Mouse (Mus musculus) lung, postnatal 0 days (tissue): ENCODE data around the gene Shroom3. TPM values are rescaled to one million over a fixed set of nuclear protein-coding genes. Genes with fewer than 3 reads are reported as not detected.

ENCODE experiments used
- ATAC-seq: fragments of 200-750 bp; cut with Nextera tagmentation; 2 replicates; pipeline ENCODE4 v1.8.0; 2017; ENCODE audit warnings: moderate library complexity
- DNase-seq: peaks from one replicate; pipeline ENCODE4 v3.0.0-alpha.2; 2016; ENCODE audit warnings: low spot score
- H3K27ac ChIP-seq: fragments of 300-500 bp; sonication (generic); 2 replicates; pipeline ENCODE4 v1.5.1; 2014; ENCODE audit warnings: antibody characterized with exemption, mild to moderate bottlenecking, low read length, mixed read lengths
- H3K27me3 ChIP-seq: fragments of 300-500 bp; sonication (generic); replicated peaks from 2 replicates; pipeline ENCODE4 v1.6.1; 2014; ENCODE audit warnings: low read length, mixed read lengths; ENCODE audit not compliant: insufficient read depth
- H3K36me3 ChIP-seq: fragments of 300-500 bp; sonication (generic); 2 replicates; pipeline ENCODE4 v1.6.1; 2014; ENCODE audit warnings: low read length, mixed read lengths; ENCODE audit not compliant: insufficient read depth
- H3K4me1 ChIP-seq: fragments of 300-500 bp; sonication (generic); 2 replicates; pipeline ENCODE4 v1.6.1; 2014; ENCODE audit warnings: antibody characterized with exemption, low read depth, low read length, mixed read lengths; ENCODE audit not compliant: insufficient read depth
- H3K4me2 ChIP-seq: fragments of 300-500 bp; sonication (generic); replicated peaks from 2 replicates; pipeline ENCODE4 v1.6.1; 2014; ENCODE audit warnings: low read depth, mild to moderate bottlenecking, low read length, moderate library complexity, mixed read lengths
- H3K4me3 ChIP-seq: fragments of 300-500 bp; sonication (generic); 2 replicates; pipeline ENCODE4 v1.5.1; 2014; ENCODE audit warnings: low read depth, low read length
- H3K9ac ChIP-seq: fragments of 300-500 bp; sonication (generic); replicated peaks from 2 replicates; pipeline ENCODE4 v1.6.1; 2014; ENCODE audit warnings: low read depth, mild to moderate bottlenecking
- H3K9me3 ChIP-seq: fragments of 300-500 bp; sonication (generic); 2 replicates; pipeline ENCODE4 v1.6.1; 2016; ENCODE audit warnings: low read length, mixed read lengths
- CTCF ChIP-seq: IDR thresholded peaks from 2 replicates; pipeline ENCODE4 v1.5.1; 2016; ENCODE audit warnings: antibody characterized with exemption, mild to moderate bottlenecking
- EP300 ChIP-seq: IDR thresholded peaks from 2 replicates; pipeline ENCODE4 v1.6.1; 2016; ENCODE audit warnings: antibody characterized with exemption, mild to moderate bottlenecking, control low read depth
- WGBS: fragments of 180-500 bp; shearing (Covaris S2); extraction: QIAGEN DNeasy Blood & Tissue Kit; methylation state at CpG from one replicate; pipeline ENCODE4 v1.1.7; 2014; 5-methylcytosine and 5-hydroxymethylcytosine counted together
- polyA plus RNA-seq: library from polyadenylated mRNA; unstranded; fragments of >200 nt; fragmentation: Nextera tagmentation; extraction: Ambion mirVana; gene quantifications from 2 replicates; pipeline ENCODE4 v1.2.1, GENCODE M21; 2015

Gene Shroom3
- polyA plus RNA-seq, 1 experiment from 2014 or later: 8.8 TPM

GRCm38 (mm10) chr5:92717666-92718360 is 34.6 kb downstream of the Shroom3 start:
- Histone ChIP-seq H3K9me3 (no peaks in the 10 kb centered on the region), H3K9ac (no peak overlapping the region), H3K36me3 (no peaks in the 10 kb centered on the region), H3K27me3 (no peaks in the 10 kb centered on the region), H3K4me3 (no peak overlapping the region), H3K4me2 (no peak overlapping the region), H3K27ac (peak overlapping the region; percentile 74), H3K4me1 (no peaks in the 10 kb centered on the region; the same call in 1 of the 2 replicates)
- WGBS: 37% methylated on average over 3 of the region's 3 CpGs
- ATAC-seq: peak; percentile 63
- peak; percentile 76 for DNase-seq
- TF ChIP-seq EP300: peak; percentile 27
- no peak for TF ChIP-seq CTCF

GRCm38 (mm10) chr5:92718856-92719255 is 35.6 kb downstream of the Shroom3 start:
- H3K4me1 ChIP-seq: no peaks in the 10 kb centered on the region; the same call in 1 of the 2 replicates
- TF ChIP-seq EP300 (no peak; the same call in 1 of the 2 replicates), CTCF (no peak)
- H3K27ac ChIP-seq: peak overlapping the region; percentile 54; the same call in 1 of the 2 replicates
- no peaks in the 10 kb centered on the region for H3K9me3 ChIP-seq
- WGBS: 51% methylated on average over 3 of the region's 3 CpGs
- no peak overlapping the region for H3K4me2 ChIP-seq
- H3K36me3 ChIP-seq: no peaks in the 10 kb centered on the region
- H3K9ac ChIP-seq: no peak overlapping the region
- no peaks in the 10 kb centered on the region for H3K27me3 ChIP-seq
- DNase-seq (peak; percentile 75), ATAC-seq (peak; percentile 87)
- no peak overlapping the region for H3K4me3 ChIP-seq

- DNase-seq: no peak
- no peak for ATAC-seq
- Histone ChIP-seq H3K27me3 (no peaks in the 10 kb centered on the region), H3K36me3 (no peaks in the 10 kb centered on the region), H3K9me3 (no peaks in the 10 kb centered on the region), H3K27ac (no peak overlapping the region), H3K4me2 (no peak overlapping the region), H3K4me1 (no peaks in the 10 kb centered on the region; the same call in 1 of the 2 replicates), H3K9ac (no peak overlapping the region), H3K4me3 (no peak overlapping the region)
- no peak for TF ChIP-seq EP300
- TF ChIP-seq CTCF: no peak
- WGBS: 87% methylated on average over 8 of the region's 8 CpGs
Observed at GRCm38 (mm10) chr5:92721610-92722009, 38.4 kb downstream of the Shroom3 start.

GRCm38 (mm10) chr5:92725935-92726334 is 42.7 kb downstream of the Shroom3 start:
- TF ChIP-seq CTCF (peak; percentile 90), EP300 (no peak)
- H3K9ac ChIP-seq: no peak overlapping the region
- DNase-seq (peak; percentile 83), ATAC-seq (peak; percentile 48)
- H3K27ac ChIP-seq: no peak overlapping the region
- H3K27me3 ChIP-seq: no peaks in the 10 kb centered on the region
- no peaks in the 10 kb centered on the region for H3K9me3 ChIP-seq
- 26% methylated on average over 6 of the region's 6 CpGs for WGBS
- H3K36me3 ChIP-seq: no peaks in the 10 kb centered on the region
- no peak overlapping the region for H3K4me3 ChIP-seq
- H3K4me2 ChIP-seq: no peak overlapping the region
- no peaks in the 10 kb centered on the region for H3K4me1 ChIP-seq

DNA sequence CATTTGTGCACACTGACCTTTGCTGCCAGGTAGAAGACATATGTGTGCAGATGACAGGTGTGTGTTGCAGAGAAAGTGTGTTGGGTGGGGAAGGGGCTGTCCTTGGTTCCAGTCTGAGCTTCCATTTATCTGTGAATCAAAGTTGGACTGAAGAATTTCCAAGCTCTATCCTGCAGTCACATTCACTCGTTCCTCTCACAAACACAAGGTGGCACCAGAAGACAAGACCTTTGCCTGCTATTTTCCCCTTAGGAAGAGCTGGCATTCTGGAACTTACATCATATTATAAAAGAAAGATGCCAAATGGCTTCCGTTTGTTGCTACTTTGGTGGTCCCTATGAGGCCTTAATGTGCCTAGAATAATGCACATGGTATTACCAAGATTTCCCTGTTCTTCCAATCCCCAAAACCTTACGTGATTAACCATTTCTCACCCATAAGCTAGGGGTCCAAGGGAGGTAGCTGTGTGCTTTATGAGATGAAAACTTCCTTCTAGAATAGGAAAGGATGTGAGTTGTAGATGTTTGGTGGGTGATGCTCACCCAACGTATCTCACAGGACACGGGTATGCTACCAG is 45.1 kb downstream of the Shroom3 start:
- no peaks in the 10 kb centered on the region for H3K27me3 ChIP-seq
- peak; percentile 92 for DNase-seq
- H3K27ac ChIP-seq: no peak overlapping the region
- H3K9me3 ChIP-seq: no peaks in the 10 kb centered on the region
- 40% methylated on average over 5 of the region's 5 CpGs for WGBS
- no peaks in the 10 kb centered on the region for H3K4me1 ChIP-seq
- no peaks in the 10 kb centered on the region for H3K36me3 ChIP-seq
- TF ChIP-seq EP300 (no peak), CTCF (peak; percentile 92)
- no peak overlapping the region for H3K9ac ChIP-seq
- no peak overlapping the region for H3K4me2 ChIP-seq
- ATAC-seq: peak; percentile 48; the same call in 1 of the 2 replicates
- no peak overlapping the region for H3K4me3 ChIP-seq

GRCm38 (mm10) chr5:92729221-92729620 is 46.0 kb downstream of the Shroom3 start:
- Histone ChIP-seq H3K4me3 (no peak overlapping the region), H3K9me3 (no peaks in the 10 kb centered on the region), H3K4me2 (no peak overlapping the region), H3K27ac (no peak overlapping the region), H3K27me3 (no peaks in the 10 kb centered on the region), H3K36me3 (no peaks in the 10 kb centered on the region), H3K4me1 (no peaks in the 10 kb centered on the region), H3K9ac (no peak overlapping the region)
- TF ChIP-seq CTCF (no peak), EP300 (no peak)
- no peak for DNase-seq
- WGBS: 63% methylated on average over 6 of the region's 6 CpGs
- ATAC-seq: no peak
